In the genomic region with DNA sequence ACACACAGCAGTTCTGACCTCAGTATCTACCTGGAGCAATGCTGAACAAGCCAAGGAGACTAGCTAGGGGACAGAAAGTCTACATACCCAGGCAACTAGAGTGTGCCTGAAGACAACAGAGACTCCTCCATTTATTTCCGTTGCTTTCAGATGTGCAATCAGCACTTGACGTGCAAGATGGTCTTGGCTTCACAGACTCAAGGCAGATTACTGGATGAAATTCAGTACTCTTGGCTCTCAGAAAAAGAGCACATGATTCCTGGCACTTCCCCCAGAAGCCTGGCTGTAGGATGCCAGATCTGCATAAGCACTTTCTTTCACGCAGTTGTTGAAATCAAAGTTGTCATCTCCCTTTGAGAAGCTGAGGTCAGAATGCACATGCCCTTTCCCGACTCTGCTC, we compare ENCODE assay signal across 23 mouse cellular contexts. TPM values are rescaled to one million over a fixed set of nuclear protein-coding genes. Genes with fewer than 3 reads are reported as not detected.
DNase-seq lines count a peak whose midpoint lies in the region; ATAC-seq and TF ChIP-seq lines count a peak whose summit lies in the region.
"Had no signal": no experiment of that assay in that cellular context is flagged by ENCODE, and none has a peak within 500 bp of the region (broad histone marks: within the 10 kb centered on the region; RNA-seq: fewer than 3 reads in every experiment).

No protein-coding gene starts in this region.

- no peak for TF ChIP-seq POLR2A in kidney, adult 2 months (IDR thresholded peaks at IDR 0.05; ENCODE audit: low read depth, low read length)

- peak; percentile 23; the same call in 1 of the 2 replicates for ATAC-seq in forebrain, embryonic 14.5 days
- no peak for ATAC-seq in midbrain, postnatal 0 days (ENCODE audit: low FRiP score)
- no peak for ATAC-seq in midbrain, embryonic 14.5 days (ENCODE audit: low FRiP score, low TSS enrichment)
- ATAC-seq: liver, embryonic 12.5 days had no signal

- no peak overlapping the region for H3K4me3 ChIP-seq in forebrain, embryonic 14.5 days (ENCODE audit: low read depth, low read length)
- H3K4me3 ChIP-seq in forebrain, embryonic 10.5 days: no peak overlapping the region
- no peak overlapping the region for H3K4me3 ChIP-seq in midbrain, postnatal 0 days (ENCODE audit: low read depth, low read length)
- no peak overlapping the region for H3K4me3 ChIP-seq in midbrain, embryonic 14.5 days (replicated peaks; ENCODE audit: low read depth, low read length)
- H3K4me3 ChIP-seq in kidney, adult 2 months (ENCODE audit: insufficient read depth, low read depth, low read length): no peak overlapping the region
- H3K4me3 ChIP-seq: hindbrain, embryonic 15.5 days; limb, embryonic 10.5 days; liver, embryonic 12.5 days; megakaryocyte, embryonic 14.5 days; neural tube, embryonic 13.5 days had no signal

- WGBS in forebrain, embryonic 14.5 days: 72% methylated on average over 4 of the region's 4 CpGs
- WGBS in forebrain, embryonic 10.5 days: 89% methylated on average over 4 of the region's 4 CpGs
- WGBS in midbrain, postnatal 0 days: 65% methylated on average over 4 of the region's 4 CpGs
- WGBS in midbrain, embryonic 14.5 days: 69% methylated on average over 4 of the region's 4 CpGs
- 73% methylated on average over 4 of the region's 4 CpGs for WGBS in kidney, adult 2 months

- H3K27ac ChIP-seq in forebrain, embryonic 14.5 days (ENCODE audit: low read depth, low read length): no peak overlapping the region
- H3K27ac ChIP-seq in forebrain, embryonic 10.5 days: no peak overlapping the region
- no peak overlapping the region for H3K27ac ChIP-seq in midbrain, postnatal 0 days (ENCODE audit: low read depth, low read length)
- H3K27ac ChIP-seq in midbrain, embryonic 14.5 days (replicated peaks; ENCODE audit: low read depth, low read length): no peak overlapping the region
- H3K27ac ChIP-seq in kidney, adult 2 months (ENCODE audit: insufficient read depth, low read depth, low read length): no peak overlapping the region
- H3K27ac ChIP-seq: hindbrain, embryonic 15.5 days; limb, embryonic 10.5 days; liver, embryonic 12.5 days; neural tube, embryonic 13.5 days had no signal

- DNase-seq in forebrain, embryonic 14.5 days (ENCODE audit: low spot score): peak; percentile 65
- DNase-seq in forebrain, embryonic 10.5 days (ENCODE audit: extremely low spot score, low spot score): no peak
- DNase-seq in midbrain, postnatal 0 days (ENCODE audit: low spot score): peak; percentile 34
- no peak for DNase-seq in midbrain, embryonic 14.5 days
- DNase-seq in layer of hippocampus, postnatal 36 days: peak; percentile 28 to 48
- peak; percentile 76 for DNase-seq in telencephalon, adult 2 months (ENCODE audit: low read depth, low spot score)
- no peak for DNase-seq in heart, adult 11 months
- no peak for DNase-seq in kidney, adult 2 months
- DNase-seq: adrenal gland, adult 8-10 months; cerebellum, adult 11-12 months; heart, adult 18-20 months; kidney, adult 11 months; thymus, postnatal 36 days had no signal

- no peak overlapping the region for H3K4me2 ChIP-seq in forebrain, embryonic 14.5 days (ENCODE audit: low read length)
- no peak overlapping the region for H3K4me2 ChIP-seq in midbrain, postnatal 0 days (ENCODE audit: low read depth, low read length, poor library complexity, severe bottlenecking)
- H3K4me2 ChIP-seq in midbrain, embryonic 14.5 days (ENCODE audit: low read length): no peak overlapping the region
- H3K4me2 ChIP-seq: hindbrain, embryonic 15.5 days; liver, embryonic 12.5 days; neural tube, embryonic 13.5 days had no signal

- H3K36me3 ChIP-seq in forebrain, embryonic 14.5 days (ENCODE audit: control insufficient read depth, insufficient read depth, low read length): no peaks in the 10 kb centered on the region
- H3K36me3 ChIP-seq in forebrain, embryonic 10.5 days (replicated peaks): no peaks in the 10 kb centered on the region
- H3K36me3 ChIP-seq in midbrain, postnatal 0 days (ENCODE audit: insufficient read depth, low read length): peaks cover 6% of the 10 kb centered on the region; the same call in 1 of the 2 replicates
- H3K36me3 ChIP-seq in midbrain, embryonic 14.5 days (ENCODE audit: control insufficient read depth, insufficient read depth, low read length): no peaks in the 10 kb centered on the region
- no peaks in the 10 kb centered on the region for H3K36me3 ChIP-seq in kidney, adult 2 months (ENCODE audit: control insufficient read depth, insufficient read depth, low read length)
- H3K36me3 ChIP-seq: G1E; limb, embryonic 10.5 days; liver, embryonic 12.5 days; neural tube, embryonic 13.5 days had no signal

- H3K4me1 ChIP-seq in forebrain, embryonic 14.5 days (ENCODE audit: control insufficient read depth, insufficient read depth, low read length): no peaks in the 10 kb centered on the region
- H3K4me1 ChIP-seq in forebrain, embryonic 10.5 days: no peaks in the 10 kb centered on the region
- H3K4me1 ChIP-seq in midbrain, postnatal 0 days (ENCODE audit: insufficient read depth, low read length): no peaks in the 10 kb centered on the region
- no peaks in the 10 kb centered on the region for H3K4me1 ChIP-seq in midbrain, embryonic 14.5 days (ENCODE audit: control insufficient read depth, insufficient read depth, low read length)
- H3K4me1 ChIP-seq in kidney, adult 2 months (ENCODE audit: control insufficient read depth, insufficient read depth, low read length): no peaks in the 10 kb centered on the region
- H3K4me1 ChIP-seq: hindbrain, embryonic 15.5 days; limb, embryonic 10.5 days; liver, embryonic 12.5 days; megakaryocyte, embryonic 14.5 days; neural tube, embryonic 13.5 days had no signal

- no peaks in the 10 kb centered on the region for H3K27me3 ChIP-seq in forebrain, embryonic 14.5 days (replicated peaks; ENCODE audit: control insufficient read depth, insufficient read depth, low read length)
- no peaks in the 10 kb centered on the region for H3K27me3 ChIP-seq in forebrain, embryonic 10.5 days (ENCODE audit: poor library complexity, severe bottlenecking)
- H3K27me3 ChIP-seq in midbrain, postnatal 0 days (ENCODE audit: insufficient read depth, low read length): no peaks in the 10 kb centered on the region
- H3K27me3 ChIP-seq in midbrain, embryonic 14.5 days (ENCODE audit: control insufficient read depth, insufficient read depth, low read length): no peaks in the 10 kb centered on the region
- no peaks in the 10 kb centered on the region; the same call in 1 of the 2 replicates for H3K27me3 ChIP-seq in kidney, adult 2 months (replicated peaks; ENCODE audit: control insufficient read depth, insufficient read depth, low read length)
- H3K27me3 ChIP-seq: hindbrain, embryonic 15.5 days; liver, embryonic 12.5 days; megakaryocyte, embryonic 14.5 days; neural tube, embryonic 13.5 days had no signal

- no peak overlapping the region for H3K9ac ChIP-seq in forebrain, embryonic 14.5 days (ENCODE audit: low read length)
- no peak overlapping the region for H3K9ac ChIP-seq in midbrain, postnatal 0 days (replicated peaks; ENCODE audit: low read length, poor library complexity, severe bottlenecking)
- H3K9ac ChIP-seq in midbrain, embryonic 14.5 days (replicated peaks; ENCODE audit: low read length): no peak overlapping the region
- H3K9ac ChIP-seq: hindbrain, embryonic 15.5 days; liver, embryonic 12.5 days; neural tube, embryonic 13.5 days had no signal

- no peaks in the 10 kb centered on the region for H3K9me3 ChIP-seq in forebrain, embryonic 14.5 days (replicated peaks; ENCODE audit: control insufficient read depth, low read length)
- H3K9me3 ChIP-seq in forebrain, embryonic 10.5 days: no peaks in the 10 kb centered on the region
- no peaks in the 10 kb centered on the region for H3K9me3 ChIP-seq in midbrain, postnatal 0 days (ENCODE audit: low read length)
- H3K9me3 ChIP-seq in midbrain, embryonic 14.5 days (ENCODE audit: control insufficient read depth, low read length): no peaks in the 10 kb centered on the region
- H3K9me3 ChIP-seq: hindbrain, embryonic 15.5 days; limb, embryonic 10.5 days; liver, embryonic 12.5 days; neural tube, embryonic 13.5 days had no signal

- no peak for TF ChIP-seq CTCF in midbrain, postnatal 0 days (IDR thresholded peaks at IDR 0.05)
- TF ChIP-seq CTCF in kidney, adult 2 months (conservative IDR thresholded peaks at IDR 0.05; ENCODE audit: insufficient read depth, insufficient read length, low read depth, low read length): no peak

RNA-seq across cellular contexts. Expression of a gene that starts 18.1 kb away (rescaled TPM):
- polyA plus RNA-seq in forebrain, embryonic 14.5 days (2014; fragmentation: Nextera tagmentation; extraction: Ambion mirVana): 24.1 and 29.6 TPM in 2 replicates
- polyA plus RNA-seq in forebrain, embryonic 10.5 days (2016; fragmentation: Nextera tagmentation; extraction: Ambion mirVana): 0.16 and 0.36 TPM in 2 replicates
- total RNA-seq in midbrain, postnatal 0 days (2014; rRNA removed): 84.4 and 88.7 TPM in 2 replicates
- 88.1 and 90.8 TPM in 2 replicates for polyA plus RNA-seq in midbrain, postnatal 0 days (2015; fragmentation: Nextera tagmentation; extraction: Ambion mirVana)
- polyA plus RNA-seq in midbrain, embryonic 14.5 days (2014; fragmentation: Nextera tagmentation; extraction: Ambion mirVana): 25.2 and 27.8 TPM in 2 replicates
- total RNA-seq in layer of hippocampus, postnatal 36 days (2021): 100 to 1,000 TPM; 177 TPM
- polyA plus RNA-seq in kidney, adult 2 months (2012; rRNA removed): 0.05 TPM in 1 of 2 replicates, not detected in the other
- total RNA-seq: heart, adult 18-20 months had no signal
- polyA plus RNA-seq: G1E; heart, postnatal 0 days; large intestine, adult 2 months; lung, embryonic 16.5 days; spleen, adult 2 months had no signal

Comparison
In these comparisons a context has a peak if more than half of its experiments do, and no peak if none do; other contexts are left out.
1. DNase-seq: peak in forebrain, embryonic 14.5 days (single experiment), midbrain, postnatal 0 days (single experiment), layer of hippocampus, postnatal 36 days (2 of 2) and telencephalon, adult 2 months (single experiment); none in forebrain, embryonic 10.5 days (single experiment), midbrain, embryonic 14.5 days (single experiment), heart, adult 11 months (single experiment) and kidney, adult 2 months (single experiment).
2. RNA of a gene that starts 18.1 kb away (polyA plus RNA-seq): 88.1 to 90.8 TPM in midbrain, postnatal 0 days, 25.2 to 27.8 TPM in midbrain, embryonic 14.5 days and 24.1 to 29.6 TPM in forebrain, embryonic 14.5 days; 0.16 to 0.36 TPM in forebrain, embryonic 10.5 days and 0.05 TPM in kidney, adult 2 months; every median in the first group is over 10 times any median in the second.